Mouse (Mus musculus) lung, embryonic 14.5 days (tissue): ENCODE results near the gene Uqcr10. TPM values are rescaled to one million over a fixed set of nuclear protein-coding genes. Genes with fewer than 3 reads are reported as not detected.

Experiments
- ATAC-seq: fragments of 200-750 bp; cut with Nextera tagmentation; 2 replicates; pipeline ENCODE4 v1.8.0; 2017; ENCODE audit warnings: mild to moderate bottlenecking, moderate TSS enrichment, moderate library complexity; ENCODE audit not compliant: insufficient read depth
- DNase-seq: peaks from one replicate; pipeline ENCODE4 v3.0.0-alpha.2; 2015
- H3K27ac ChIP-seq: fragments of 300-500 bp; sonication (generic); 2 replicates; pipeline ENCODE4 v1.5.1; 2014; ENCODE audit warnings: low read depth, mild to moderate bottlenecking, moderate library complexity
- H3K27me3 ChIP-seq: fragments of 300-500 bp; sonication (generic); 2 replicates; pipeline ENCODE4 v1.6.1; 2014; ENCODE audit warnings: low read length, control low read depth; ENCODE audit not compliant: insufficient read depth
- H3K36me3 ChIP-seq: fragments of 300-500 bp; sonication (generic); 2 replicates; pipeline ENCODE4 v1.6.1; 2014; ENCODE audit warnings: control low read depth; ENCODE audit not compliant: insufficient read depth
- H3K4me1 ChIP-seq: fragments of 300-500 bp; sonication (generic); 2 replicates; pipeline ENCODE4 v1.6.1; 2014; ENCODE audit warnings: antibody characterized with exemption, control low read depth; ENCODE audit not compliant: insufficient read depth
- H3K4me2 ChIP-seq: fragments of 300-500 bp; sonication (generic); 2 replicates; pipeline ENCODE4 v1.6.1; 2014; ENCODE audit warnings: mild to moderate bottlenecking
- H3K4me3 ChIP-seq: fragments of 300-500 bp; sonication (generic); 2 replicates; pipeline ENCODE4 v1.5.1; 2014; ENCODE audit warnings: low read depth, low read length
- H3K9ac ChIP-seq: fragments of 300-500 bp; sonication (generic); 2 replicates; pipeline ENCODE4 v1.6.1; 2014
- H3K9me3 ChIP-seq: fragments of 300-500 bp; sonication (generic); 2 replicates; pipeline ENCODE4 v1.6.1; 2016; ENCODE audit warnings: low read depth, low read length, control low read depth
- CTCF ChIP-seq: IDR thresholded peaks from 2 replicates; pipeline ENCODE4 v1.5.1; 2016; ENCODE audit warnings: antibody characterized with exemption, low read depth
- WGBS: fragments of 180-500 bp; shearing (Covaris S2); extraction: QIAGEN DNeasy Blood & Tissue Kit; methylation state at CpG from one replicate; pipeline ENCODE4 v1.1.7; 2014; 5-methylcytosine and 5-hydroxymethylcytosine counted together
- polyA plus RNA-seq: library from polyadenylated mRNA; unstranded; fragments of >200 nt; fragmentation: Nextera tagmentation; extraction: Ambion mirVana; gene quantifications from 2 replicates; pipeline ENCODE4 v1.2.1, GENCODE M21; 2014

The Uqcr10 gene
- polyA plus RNA-seq, 1 experiment from 2014 or later = 736 TPM

DNA sequence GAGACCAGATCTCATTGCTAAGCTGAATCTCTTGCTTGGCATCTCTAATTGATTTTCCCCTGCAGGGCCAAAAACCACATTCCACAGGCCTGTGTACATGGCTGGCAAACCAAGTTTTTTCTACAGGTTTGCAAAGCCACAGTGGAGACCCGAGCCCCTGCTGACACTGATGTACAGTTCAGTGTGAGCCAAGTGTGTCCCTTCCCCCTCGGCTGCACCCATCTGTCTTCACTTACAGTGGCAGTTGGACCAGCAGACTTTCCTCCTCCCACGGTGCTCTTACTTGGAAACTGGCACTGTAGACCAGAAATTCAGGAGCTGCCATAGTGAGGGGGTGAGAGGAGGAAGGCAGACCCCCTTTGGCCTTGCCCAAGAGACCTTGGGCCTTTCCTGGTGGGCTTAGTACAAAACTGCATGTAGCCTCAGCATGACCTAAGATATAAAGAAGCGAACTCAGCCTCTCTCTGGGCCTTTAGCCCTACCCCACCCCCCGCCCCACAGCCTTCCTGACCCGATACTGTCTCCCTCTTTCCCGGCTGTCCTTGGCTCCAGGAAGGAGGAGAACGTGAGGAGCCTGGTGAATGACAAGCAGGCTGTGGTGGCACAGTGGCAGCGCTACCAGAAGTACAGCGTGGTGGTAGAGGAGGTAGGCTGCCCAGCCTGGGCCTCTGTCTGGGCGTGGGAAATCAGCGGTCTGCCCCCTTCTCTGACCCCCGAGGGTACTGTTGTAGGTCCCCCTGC, 25.3 kb downstream of the Uqcr10 start:
- H3K36me3 ChIP-seq = peaks cover 72% of the 10 kb centered on the region

GRCm38 (mm10) chr11:4677250-4677872, 26.8 kb downstream of the Uqcr10 start:
- no peak overlapping the region for H3K27ac ChIP-seq
- H3K9me3 ChIP-seq = no peaks in the 10 kb centered on the region
- 80% methylated on average over 7 of the region's 7 CpGs for WGBS
- H3K27me3 ChIP-seq = no peaks in the 10 kb centered on the region
- H3K36me3 ChIP-seq = peaks cover 70% of the 10 kb centered on the region
- H3K4me2 ChIP-seq = no peak overlapping the region
- DNase-seq (no peak), ATAC-seq (0 out of 2 replicates have a peak, but pooled peaks have one; percentile 45)
- no peak overlapping the region for H3K4me3 ChIP-seq
- no peaks in the 10 kb centered on the region for H3K4me1 ChIP-seq
- H3K9ac ChIP-seq = no peak overlapping the region
- no peak for TF ChIP-seq CTCF

More for the DNA sequence above, 25.3 kb downstream of the Uqcr10 start:
- no peak for DNase-seq
- no peak for ATAC-seq
- no peaks in the 10 kb centered on the region for H3K4me1 ChIP-seq
- no peak overlapping the region for H3K4me3 ChIP-seq
- WGBS = 67% methylated on average over 13 of the region's 13 CpGs
- no peak overlapping the region for H3K4me2 ChIP-seq
- H3K27me3 ChIP-seq = no peaks in the 10 kb centered on the region
- H3K9me3 ChIP-seq = no peaks in the 10 kb centered on the region
- H3K9ac ChIP-seq = no peak overlapping the region
- no peak for TF ChIP-seq CTCF
- no peak overlapping the region for H3K27ac ChIP-seq

DNA sequence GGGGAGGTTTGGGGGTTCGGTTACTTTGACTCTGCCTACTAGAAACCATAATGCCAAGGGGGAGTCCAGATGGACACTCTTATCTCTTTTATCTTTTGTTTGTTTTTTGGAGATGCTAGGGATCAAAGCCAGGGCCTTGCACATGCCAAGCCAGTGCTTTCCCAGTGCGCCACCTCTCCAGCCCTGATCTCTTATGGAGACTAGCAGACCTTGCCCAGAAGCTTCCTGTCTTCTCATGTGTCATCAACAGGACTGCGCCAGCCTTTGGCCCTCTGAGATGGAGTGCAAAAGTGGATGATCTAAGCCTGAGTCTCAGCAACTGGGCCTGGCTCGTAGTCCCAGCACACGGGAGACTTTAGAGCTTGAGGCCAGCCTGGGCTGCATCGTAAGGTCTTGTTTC, 28.4 kb downstream of the Uqcr10 start:
- no peak for ATAC-seq
- no peak for TF ChIP-seq CTCF
- WGBS = 82% methylated on average over 6 of the region's 6 CpGs
- Histone ChIP-seq H3K27ac (no peak overlapping the region), H3K9ac (no peak overlapping the region), H3K9me3 (no peaks in the 10 kb centered on the region), H3K4me1 (no peaks in the 10 kb centered on the region), H3K27me3 (no peaks in the 10 kb centered on the region), H3K36me3 (peaks cover 56% of the 10 kb centered on the region), H3K4me2 (no peak overlapping the region), H3K4me3 (no peak overlapping the region)
- DNase-seq = no peak

DNA sequence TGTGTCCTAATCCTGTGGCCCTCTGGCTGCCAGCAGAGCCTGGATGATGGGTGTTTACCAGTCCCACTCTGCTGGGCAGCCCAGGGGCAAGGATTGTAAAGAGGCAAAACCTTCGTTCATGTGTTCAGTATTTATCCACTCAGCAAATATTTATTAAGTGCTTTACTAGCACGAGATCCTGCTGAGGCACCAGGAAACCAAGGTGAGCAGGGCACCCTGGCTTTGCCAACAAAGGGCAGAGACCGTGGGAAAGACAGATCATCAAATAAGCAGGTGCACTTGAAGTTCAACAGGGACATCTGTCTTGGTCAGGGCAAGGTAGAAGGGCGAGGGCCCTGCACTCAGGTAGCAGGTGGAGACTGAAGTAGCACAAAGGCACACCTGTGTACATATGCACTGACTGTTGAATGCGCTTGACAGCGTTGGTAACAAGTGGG, 29.0 kb downstream of the Uqcr10 start:
- peak; percentile 62; the same call in 1 of the 2 replicates for ATAC-seq
- no peak overlapping the region for H3K27ac ChIP-seq
- peaks cover 59% of the 10 kb centered on the region for H3K36me3 ChIP-seq

DNA sequence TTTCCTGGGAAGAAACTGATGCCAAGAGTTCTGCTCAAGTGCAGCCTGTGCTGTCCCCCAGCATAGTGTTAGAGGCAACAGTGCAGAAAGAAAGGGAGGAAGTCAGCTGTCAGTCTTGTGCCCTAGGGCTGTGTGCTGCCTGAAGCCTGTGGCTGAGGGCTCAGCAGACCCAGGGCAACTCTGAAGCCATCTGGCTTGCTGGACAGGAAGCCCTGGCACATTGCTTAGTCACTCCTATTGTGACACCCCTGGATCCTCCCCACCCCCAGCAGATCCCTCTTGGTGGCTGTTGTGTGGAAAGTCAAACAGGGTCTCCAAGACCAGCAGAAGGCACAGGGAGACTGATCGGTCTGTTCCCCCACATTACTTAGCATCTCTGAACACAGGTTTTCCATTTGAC, 29.5 kb downstream of the Uqcr10 start:
- H3K27ac ChIP-seq = no peak overlapping the region
- WGBS = 89% methylated on average over 1 of the region's 1 CpGs

More for the DNA sequence above, 29.0 kb downstream of the Uqcr10 start:
- WGBS = 58% methylated on average over 6 of the region's 6 CpGs
- peak; percentile 8 for DNase-seq
- Histone ChIP-seq H3K4me3 (no peak overlapping the region), H3K9ac (no peak overlapping the region), H3K9me3 (no peaks in the 10 kb centered on the region), H3K4me1 (no peaks in the 10 kb centered on the region), H3K27me3 (no peaks in the 10 kb centered on the region), H3K4me2 (no peak overlapping the region)
- no peak for TF ChIP-seq CTCF

GRCm38 (mm10) chr11:4671736-4672135, 32.4 kb downstream of the Uqcr10 start:
- TF ChIP-seq CTCF = no peak
- H3K9ac ChIP-seq = no peak overlapping the region
- ATAC-seq (no peak), DNase-seq (no peak)
- WGBS = 87% methylated on average over 4 of the region's 4 CpGs
- H3K9me3 ChIP-seq = no peaks in the 10 kb centered on the region
- no peaks in the 10 kb centered on the region for H3K4me1 ChIP-seq
- H3K27me3 ChIP-seq = no peaks in the 10 kb centered on the region
- H3K4me2 ChIP-seq = no peak overlapping the region
- peaks cover 33% of the 10 kb centered on the region; the same call in 1 of the 2 replicates for H3K36me3 ChIP-seq
- no peak overlapping the region for H3K4me3 ChIP-seq
- H3K27ac ChIP-seq = no peak overlapping the region

More for the DNA sequence above, 29.5 kb downstream of the Uqcr10 start:
- no peak overlapping the region for H3K9ac ChIP-seq
- H3K36me3 ChIP-seq = peaks cover 57% of the 10 kb centered on the region
- H3K4me3 ChIP-seq = no peak overlapping the region
- TF ChIP-seq CTCF = no peak
- no peaks in the 10 kb centered on the region for H3K27me3 ChIP-seq
- H3K4me2 ChIP-seq = no peak overlapping the region
- H3K4me1 ChIP-seq = no peaks in the 10 kb centered on the region
- no peak for ATAC-seq
- DNase-seq = no peak
- no peaks in the 10 kb centered on the region for H3K9me3 ChIP-seq

DNA sequence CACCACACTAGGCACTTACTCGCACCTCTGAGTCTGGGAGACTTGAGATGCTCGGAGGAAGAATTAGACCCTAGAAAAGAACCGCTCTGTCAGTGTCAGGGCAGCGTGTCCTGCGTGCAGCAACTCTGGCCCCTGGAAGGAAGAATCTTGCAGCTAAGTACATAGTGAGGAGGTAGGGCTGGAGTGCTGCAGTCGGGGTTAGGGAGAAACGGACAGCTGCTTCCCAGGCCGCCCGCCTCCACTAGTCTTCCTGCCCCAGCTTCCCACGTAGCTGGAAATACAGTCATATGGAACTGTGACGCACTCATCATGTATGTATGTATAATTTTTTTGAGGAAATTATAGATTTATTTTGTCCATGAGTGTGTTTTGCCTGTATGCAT, 41.7 kb downstream of the Uqcr10 start:
- TF ChIP-seq CTCF = no peak
- Histone ChIP-seq H3K9ac (no peak overlapping the region), H3K36me3 (peaks cover 60% of the 10 kb centered on the region), H3K4me2 (no peak overlapping the region), H3K27me3 (no peaks in the 10 kb centered on the region), H3K4me3 (no peak overlapping the region), H3K9me3 (no peaks in the 10 kb centered on the region), H3K27ac (no peak overlapping the region), H3K4me1 (no peaks in the 10 kb centered on the region)
- ATAC-seq = no peak
- DNase-seq = no peak
- 84% methylated on average over 11 of the region's 11 CpGs for WGBS
